Mouse (Mus musculus): ENCODE results near the gene Dyrk1b. TPM values are rescaled to one million over a fixed set of nuclear protein-coding genes. Genes with fewer than 3 reads are reported as not detected.
"Not testable (repeated sequence)": the region's sequence is repeated elsewhere in the genome, so short reads cannot be mapped to it uniquely, and the experiment has no call there.

The Dyrk1b gene
- total RNA-seq (2015) (1.2 and 2.1 TPM in 2 replicates), total RNA-seq (2017) (1.1 and 1.2 TPM in 2 replicates)

- peak; percentile 79 for ATAC-seq (replicated peaks; ENCODE audit: poor library complexity)
Observed at GRCm38 (mm10) chr7:28179228-28179627, at the start of gene Dyrk1b. Dyrk1b (plus strand) TSS chr7:28179469.

- peak; percentile 57; the same call in 1 of the 2 replicates for ATAC-seq (replicated peaks; ENCODE audit: poor library complexity)
Observed at GRCm38 (mm10) chr7:28137613-28138012, 41.7 kb upstream of the Dyrk1b start.

GRCm38 (mm10) chr7:28148263-28148662 lies 31.0 kb upstream of the Dyrk1b start:
- ATAC-seq (replicated peaks; ENCODE audit: poor library complexity), result peak; percentile 71

- no peak for ATAC-seq (replicated peaks; ENCODE audit: poor library complexity)
Observed at GRCm38 (mm10) chr7:28149841-28150240, 29.4 kb upstream of the Dyrk1b start.

GRCm38 (mm10) chr7:28151584-28152221 lies 27.6 kb upstream of the Dyrk1b start:
- peak; percentile 69 for ATAC-seq (replicated peaks; ENCODE audit: poor library complexity)

GRCm38 (mm10) chr7:28153595-28153994 lies 25.7 kb upstream of the Dyrk1b start:
- ATAC-seq (replicated peaks; ENCODE audit: poor library complexity), result not testable (repeated sequence)

GRCm38 (mm10) chr7:28159292-28159691 lies 20.0 kb upstream of the Dyrk1b start:
- ATAC-seq (replicated peaks; ENCODE audit: poor library complexity), result no peak

- no peak for ATAC-seq (replicated peaks; ENCODE audit: poor library complexity)
Observed at GRCm38 (mm10) chr7:28159893-28160292, 19.4 kb upstream of the Dyrk1b start.

- no peak for ATAC-seq (replicated peaks; ENCODE audit: poor library complexity)
Observed at GRCm38 (mm10) chr7:28161163-28161749, 18.0 kb upstream of the Dyrk1b start.

GRCm38 (mm10) chr7:28165406-28165805 lies 13.9 kb upstream of the Dyrk1b start:
- no peak for ATAC-seq (replicated peaks; ENCODE audit: poor library complexity)

GRCm38 (mm10) chr7:28168320-28169115 lies 10.8 kb upstream of the Dyrk1b start:
- ATAC-seq (replicated peaks; ENCODE audit: poor library complexity), result peak; percentile 75

GRCm38 (mm10) chr7:28169489-28170422 lies 9.5 kb upstream of the Dyrk1b start, which contains the start of gene Fbl:
Fbl (plus strand) TSS chr7:28169710.
- peak; percentile 83 for ATAC-seq (replicated peaks; ENCODE audit: poor library complexity)

- ATAC-seq (replicated peaks; ENCODE audit: poor library complexity), result peak; percentile 26
Observed at GRCm38 (mm10) chr7:28175358-28175757, 3.9 kb upstream of the Dyrk1b start.

GRCm38 (mm10) chr7:28179741-28180377 lies 590 bp downstream of the Dyrk1b start:
- peak; percentile 81 for ATAC-seq (replicated peaks; ENCODE audit: poor library complexity)

- no peak for ATAC-seq (replicated peaks; ENCODE audit: poor library complexity)
Observed at GRCm38 (mm10) chr7:28180890-28181289, 1.6 kb downstream of the Dyrk1b start.

- no peak for ATAC-seq (replicated peaks; ENCODE audit: poor library complexity)
Observed at GRCm38 (mm10) chr7:28181376-28181775, 2.1 kb downstream of the Dyrk1b start.

GRCm38 (mm10) chr7:28182320-28182719 lies 3.1 kb downstream of the Dyrk1b start:
- ATAC-seq (replicated peaks; ENCODE audit: poor library complexity), result no peak

GRCm38 (mm10) chr7:28185884-28186283 lies 6.6 kb downstream of the Dyrk1b start:
- no peak for ATAC-seq (replicated peaks; ENCODE audit: poor library complexity)

- no peak for ATAC-seq (replicated peaks; ENCODE audit: poor library complexity)
Observed at GRCm38 (mm10) chr7:28186631-28187030, 7.4 kb downstream of the Dyrk1b start.

GRCm38 (mm10) chr7:28191489-28191888 lies 12.2 kb downstream of the Dyrk1b start:
- ATAC-seq (replicated peaks; ENCODE audit: poor library complexity), result no peak

Measured in megakaryocyte progenitor cell, adult 5-6 weeks (primary cell).